Mouse (Mus musculus) adrenal gland, postnatal 4 days (tissue): Measurements from ENCODE around the gene Hoxa11. TPM values are rescaled to one million over a fixed set of nuclear protein-coding genes. Genes with fewer than 3 reads are reported as not detected.

Experiments used
- microRNA-seq: library from miRNA; unstranded; fragments of <30 nt; microRNA quantifications from one replicate; pipeline ENCODE4 v1.2.0, GENCODE M21; 2021
- total RNA-seq, 2 experiments: library from RNA; stranded (reverse); gene quantifications; 2 replicates each; pipeline ENCODE4 v1.2.3; 2021

The Hoxa11 gene
- total RNA-seq, 2 experiments from 2014 or later, result 3.0 TPM; not detected in 1

Small RNAs within 50 kb of the gene (microRNA-seq; reads per million reads assigned to microRNA genes)
- gene Mir196b, result 2,446 reads per million, percentile 86 among the genes with 10 or more reads in this experiment

Other genes starting within 250 kb of the Hoxa11 start
- 10 to 100 TPM; 42.5 to 46.4 TPM for gene Skap2, start 233.3 kb downstream of the Hoxa11 start, total RNA-seq
- 1 to 10 TPM; 1.2 to 1.4 TPM for gene Hoxa1, start 87.5 kb downstream of the Hoxa11 start, total RNA-seq
- gene Hoxa2, start 81.0 kb downstream of the Hoxa11 start, total RNA-seq, result 1 to 10 TPM; 5.3 to 6.2 TPM
- 1 to 10 TPM; 1.0 to 1.6 TPM for gene 5730596B20Rik, start 68.3 kb downstream of the Hoxa11 start, total RNA-seq
- gene Hoxa4, start 54.1 kb downstream of the Hoxa11 start, total RNA-seq, result 1 to 10 TPM; 6.5 to 7.3 TPM
- 10 to 100 TPM; 25.9 TPM for gene Hoxa5, start 41.2 kb downstream of the Hoxa11 start, total RNA-seq
- 10 to 100 TPM in 1 of 2 experiments, 1 to 10 TPM in 1; 6.7 to 10.6 TPM for gene Hoxa6, start 37.1 kb downstream of the Hoxa11 start, total RNA-seq
- 10 to 100 TPM; 13.3 to 15.6 TPM for gene Hoxa3, start 32.5 kb downstream of the Hoxa11 start, total RNA-seq
- gene Gm28308, start 32.5 kb downstream of the Hoxa11 start, total RNA-seq, result 1 to 10 TPM; 2.3 to 4.1 TPM
- 10 to 100 TPM; 25.1 to 28.1 TPM for gene Hoxa7, start 24.0 kb downstream of the Hoxa11 start, total RNA-seq
- gene Hoxa9, start 14.7 kb downstream of the Hoxa11 start, total RNA-seq, result 10 to 100 TPM in 1 of 2 experiments, 1 to 10 TPM in 1; 4.5 to 14.6 TPM
- 10 to 100 TPM in 1 of 2 experiments, under 1 TPM in 1; 0.87 to 11.1 TPM for gene Hoxa10, start 5.0 kb downstream of the Hoxa11 start, total RNA-seq
- not detected for gene Hoxa13, start 15.1 kb upstream of the Hoxa11 start, total RNA-seq
- not detected for gene Evx1, start 67.7 kb upstream of the Hoxa11 start, total RNA-seq